8 mouse cellular contexts compared by ENCODE assay signal in genomic region chr8:121083093-121083935, GRCm38 (mm10). TPM values are rescaled to one million over a fixed set of nuclear protein-coding genes. Genes with fewer than 3 reads are reported as not detected.
DNase-seq lines count a peak whose midpoint lies in the region; ATAC-seq lines count a peak whose summit lies in the region.

No protein-coding gene starts in this region.

- WGBS in embryonic facial prominence, embryonic 14.5 days = 0% methylated on average over 55 of the region's 89 CpGs
- under 1% methylated on average over 85 of the region's 89 CpGs for WGBS in heart, embryonic 14.5 days

- no peaks in the 10 kb centered on the region for H3K4me1 ChIP-seq in erythroblast, embryonic 14.5 days (ENCODE audit: control insufficient read depth)
- H3K4me1 ChIP-seq in embryonic facial prominence, embryonic 14.5 days (ENCODE audit: control insufficient read depth, insufficient read depth, low read length) = peaks cover 6% of the 10 kb centered on the region; the same call in 1 of the 2 replicates
- peaks cover 0 to 13% of the 10 kb centered on the region in 2 experiments; a peak in 3 of 4 replicates for H3K4me1 ChIP-seq in heart, embryonic 14.5 days (ENCODE audit: control insufficient read depth in 2 of 2, insufficient read depth in 2 of 2, low read length in 2 of 2)

- peak overlapping the region; percentile 67 for H3K9ac ChIP-seq in embryonic facial prominence, embryonic 14.5 days (ENCODE audit: low read depth, low read length)
- peak overlapping the region; percentile 62 for H3K9ac ChIP-seq in heart, embryonic 14.5 days (ENCODE audit: low read length)

- peak; percentile 83 for DNase-seq in embryonic facial prominence, embryonic 14.5 days (ENCODE audit: low spot score)
- DNase-seq in kidney, postnatal 10 days = peak; percentile 83
- DNase-seq in mesoderm, embryonic 11.5 days (ENCODE audit: low read depth, low spot score) = peak; percentile 76
- DNase-seq in urinary bladder, adult 2 months (ENCODE audit: low spot score) = peak; percentile 71

- no peak for ATAC-seq in erythroblast, adult 5-6 weeks (replicated peaks; ENCODE audit: low FRiP score, poor library complexity, severe bottlenecking)
- ATAC-seq in embryonic facial prominence, embryonic 14.5 days (ENCODE audit: low read depth) = peak; percentile 85
- ATAC-seq in heart, embryonic 14.5 days (ENCODE audit: insufficient number of reproducible peaks, insufficient read depth, low FRiP score, low read depth) = peak; percentile 65
- ATAC-seq in CD4-positive, CD25-positive, alpha-beta regulatory T cell, adult 4 months = no peak

- H3K9me3 ChIP-seq in erythroblast, embryonic 14.5 days (ENCODE audit: control insufficient read depth, low read length) = peaks cover 2% of the 10 kb centered on the region; the same call in 1 of the 2 replicates
- no peaks in the 10 kb centered on the region for H3K9me3 ChIP-seq in embryonic facial prominence, embryonic 14.5 days (ENCODE audit: control insufficient read depth, low read length)
- H3K9me3 ChIP-seq in heart, embryonic 14.5 days (ENCODE audit: control insufficient read depth, low read length) = no peaks in the 10 kb centered on the region

- H3K4me2 ChIP-seq in embryonic facial prominence, embryonic 14.5 days (ENCODE audit: low read depth, low read length) = peak overlapping the region; percentile 95
- H3K4me2 ChIP-seq in heart, embryonic 14.5 days (ENCODE audit: low read length) = peak overlapping the region; percentile 98

- H3K4me3 ChIP-seq in erythroblast, embryonic 14.5 days (replicated peaks) = peak overlapping the region; percentile 35
- peak overlapping the region; percentile 50 for H3K4me3 ChIP-seq in embryonic facial prominence, embryonic 14.5 days (ENCODE audit: low read depth, low read length)
- peak overlapping the region; percentile 56 to 63 for H3K4me3 ChIP-seq in heart, embryonic 14.5 days (ENCODE audit: control insufficient read depth in 1 of 2, insufficient read depth in 1 of 2, low read depth in 1 of 2, low read length in 2 of 2)

- H3K27me3 ChIP-seq in erythroblast, embryonic 14.5 days (ENCODE audit: control insufficient read depth) = peaks cover 100% of the 10 kb centered on the region
- H3K27me3 ChIP-seq in embryonic facial prominence, embryonic 14.5 days (replicated peaks; ENCODE audit: control insufficient read depth, insufficient read depth, low read length) = peaks cover 100% of the 10 kb centered on the region
- H3K27me3 ChIP-seq in heart, embryonic 14.5 days (ENCODE audit: control insufficient read depth, insufficient read depth, low read length) = peaks cover 100% of the 10 kb centered on the region

- peak overlapping the region; percentile 81 for H3K27ac ChIP-seq in embryonic facial prominence, embryonic 14.5 days (replicated peaks; ENCODE audit: low read depth, low read length)
- H3K27ac ChIP-seq in heart, embryonic 14.5 days (replicated peaks in 1 of 2; ENCODE audit: control insufficient read depth in 1 of 2, insufficient read depth in 1 of 2, low read depth in 2 of 2, low read length in 2 of 2) = no peak overlapping the region

- no peaks in the 10 kb centered on the region for H3K36me3 ChIP-seq in erythroblast, embryonic 14.5 days (ENCODE audit: control insufficient read depth)
- H3K36me3 ChIP-seq in embryonic facial prominence, embryonic 14.5 days (ENCODE audit: control insufficient read depth, insufficient read depth, low read length) = no peaks in the 10 kb centered on the region
- H3K36me3 ChIP-seq in heart, embryonic 14.5 days (ENCODE audit: control insufficient read depth, insufficient read depth, low read length) = no peaks in the 10 kb centered on the region

RNA-seq across cellular contexts. Expression of gene Foxf1, which starts 0.9 kb away (rescaled TPM):
- not detected in 2 replicates for polyA plus RNA-seq in erythroblast, embryonic 14.5 days (2012)
- not detected in 2 replicates for total RNA-seq in erythroblast, adult 5-6 weeks (2015; ENCODE audit: low replicate concordance)
- total RNA-seq in erythroblast, adult 5-6 weeks (2017; ENCODE audit: low replicate concordance) = not detected in 2 replicates
- 7.0 and 7.6 TPM in 2 replicates for polyA plus RNA-seq in embryonic facial prominence, embryonic 14.5 days (2014; fragmentation: Nextera tagmentation; extraction: Ambion mirVana)
- polyA plus RNA-seq in heart, embryonic 14.5 days (2014; fragmentation: Nextera tagmentation; extraction: Ambion mirVana) = 0.80 TPM in 1 of 2 replicates, not detected in the other
- 104 and 117 TPM in 2 replicates for polyA plus RNA-seq in urinary bladder, adult 2 months (2012; rRNA removed)
- under 1 TPM in 1 of 2 experiments, not detected in 1; 0.22 TPM for polyA plus RNA-seq in CD4-positive, CD25-positive, alpha-beta regulatory T cell, adult 4 months (2017; shearing (Covaris generic))

RNA-seq across cellular contexts. Expression of gene Mthfsd, which starts 24.9 kb away (rescaled TPM):
- polyA plus RNA-seq in erythroblast, embryonic 14.5 days (2012) = 3.7 and 4.7 TPM in 2 replicates
- 1.5 and 3.5 TPM in 2 replicates for total RNA-seq in erythroblast, adult 5-6 weeks (2015; ENCODE audit: low replicate concordance)
- total RNA-seq in erythroblast, adult 5-6 weeks (2017; ENCODE audit: low replicate concordance) = 2.2 and 21.7 TPM in 2 replicates
- polyA plus RNA-seq in embryonic facial prominence, embryonic 14.5 days (2014; fragmentation: Nextera tagmentation; extraction: Ambion mirVana) = 46.1 and 56.7 TPM in 2 replicates
- 37.4 and 41.1 TPM in 2 replicates for polyA plus RNA-seq in heart, embryonic 14.5 days (2014; fragmentation: Nextera tagmentation; extraction: Ambion mirVana)
- 95.5 and 139 TPM in 2 replicates for polyA plus RNA-seq in urinary bladder, adult 2 months (2012; rRNA removed)
- 10 to 100 TPM; 19.7 to 36.8 TPM for polyA plus RNA-seq in CD4-positive, CD25-positive, alpha-beta regulatory T cell, adult 4 months (2017; shearing (Covaris generic))

RNA-seq across cellular contexts. Expression of gene Foxc2, which starts 32.7 kb away (rescaled TPM):
- not detected in 2 replicates for polyA plus RNA-seq in erythroblast, embryonic 14.5 days (2012)
- total RNA-seq in erythroblast, adult 5-6 weeks (2015; ENCODE audit: low replicate concordance) = not detected in 2 replicates
- not detected in 2 replicates for total RNA-seq in erythroblast, adult 5-6 weeks (2017; ENCODE audit: low replicate concordance)
- 7.4 and 9.4 TPM in 2 replicates for polyA plus RNA-seq in embryonic facial prominence, embryonic 14.5 days (2014; fragmentation: Nextera tagmentation; extraction: Ambion mirVana)
- polyA plus RNA-seq in heart, embryonic 14.5 days (2014; fragmentation: Nextera tagmentation; extraction: Ambion mirVana) = 5.9 and 6.4 TPM in 2 replicates
- polyA plus RNA-seq in urinary bladder, adult 2 months (2012; rRNA removed) = 0.47 and 1.0 TPM in 2 replicates
- not detected for polyA plus RNA-seq in CD4-positive, CD25-positive, alpha-beta regulatory T cell, adult 4 months (2017; shearing (Covaris generic))

RNA-seq across cellular contexts. Expression of gene Foxl1, which starts 44.4 kb away (rescaled TPM):
- not detected in 2 replicates for polyA plus RNA-seq in erythroblast, embryonic 14.5 days (2012)
- not detected in 2 replicates for total RNA-seq in erythroblast, adult 5-6 weeks (2015; ENCODE audit: low replicate concordance)
- total RNA-seq in erythroblast, adult 5-6 weeks (2017; ENCODE audit: low replicate concordance) = not detected in 2 replicates
- polyA plus RNA-seq in embryonic facial prominence, embryonic 14.5 days (2014; fragmentation: Nextera tagmentation; extraction: Ambion mirVana) = 0.32 and 0.96 TPM in 2 replicates
- 0.16 and 0.32 TPM in 2 replicates for polyA plus RNA-seq in heart, embryonic 14.5 days (2014; fragmentation: Nextera tagmentation; extraction: Ambion mirVana)
- 3.4 and 5.0 TPM in 2 replicates for polyA plus RNA-seq in urinary bladder, adult 2 months (2012; rRNA removed)
- not detected for polyA plus RNA-seq in CD4-positive, CD25-positive, alpha-beta regulatory T cell, adult 4 months (2017; shearing (Covaris generic))

Comparison
In these comparisons a context has a peak if more than half of its experiments do, and no peak if none do; other contexts are left out.
1. ATAC-seq: peak in embryonic facial prominence, embryonic 14.5 days (single experiment) and heart, embryonic 14.5 days (single experiment); none in erythroblast, adult 5-6 weeks (single experiment) and CD4-positive, CD25-positive, alpha-beta regulatory T cell, adult 4 months (single experiment).
2. RNA of gene Foxf1, which starts 0.9 kb away (polyA plus RNA-seq): 104 to 117 TPM in urinary bladder, adult 2 months; 7.0 to 7.6 TPM in embryonic facial prominence, embryonic 14.5 days, 0.80 TPM in heart, embryonic 14.5 days, 0.22 TPM in CD4-positive, CD25-positive, alpha-beta regulatory T cell, adult 4 months and not detected in erythroblast, embryonic 14.5 days; every median in the first group is over 10 times any median in the second.
3. Peak in every context shown above with its lines, with median percentiles within 50 percentile points of each other: H3K4me3 ChIP-seq and DNase-seq.